Mouse (Mus musculus) layer of hippocampus, adult 2 months (tissue): ENCODE measurements around the gene Rasa4. TPM values are rescaled to one million over a fixed set of nuclear protein-coding genes. Genes with fewer than 3 reads are reported as not detected.
"Not testable (repeated sequence)": the region's sequence is repeated elsewhere in the genome, so short reads cannot be mapped to it uniquely, and the experiment has no call there.

ENCODE experiments used
- DNase-seq, 2 experiments: peaks; one replicate each; pipeline ENCODE4 v3.0.0; 2022; ENCODE audit warnings: low spot score in 2 of 2
- H3K27ac ChIP-seq: fragments of 200-600 bp; 2 replicates; pipeline ENCODE4 v1.8.1; 2022
- H3K4me3 ChIP-seq: fragments of 200-600 bp; 2 replicates; pipeline ENCODE4 v1.8.1; 2022; ENCODE audit warnings: mild to moderate bottlenecking
- CTCF ChIP-seq: fragments of 200-600 bp; conservative IDR thresholded peaks from 2 replicates; pipeline ENCODE4 v1.8.1; 2022; ENCODE audit warnings: antibody characterized with exemption, mild to moderate bottlenecking, moderate library complexity
- microRNA-seq, 2 experiments: library from miRNA; unstranded; fragments of <30 nt; microRNA quantifications; one replicate each; pipeline ENCODE4 v1.2.0; 2021
- total RNA-seq, 2 experiments: library from RNA; stranded (reverse); gene quantifications; 2 replicates each; pipeline ENCODE4 v1.2.3; 2021

Rasa4 gene
- total RNA-seq, 2 experiments from 2014 or later, result 2.9 to 4.2 TPM

GRCm38 (mm10) chr5:136139393-136139792 is 55.7 kb downstream of the Rasa4 start:
- TF ChIP-seq CTCF, result no peak
- no peak overlapping the region for H3K4me3 ChIP-seq
- H3K27ac ChIP-seq, result no peak overlapping the region
- DNase-seq, result no peak

- no peak for DNase-seq
- no peak overlapping the region for H3K27ac ChIP-seq
- no peak for TF ChIP-seq CTCF
- no peak overlapping the region for H3K4me3 ChIP-seq
Observed at GRCm38 (mm10) chr5:136140057-136140482, 56.4 kb downstream of the Rasa4 start.

GRCm38 (mm10) chr5:136142746-136143145 is 59.0 kb downstream of the Rasa4 start:
- DNase-seq, result no peak
- no peak for TF ChIP-seq CTCF
- Histone ChIP-seq H3K4me3 (no peak overlapping the region), H3K27ac (no peak overlapping the region)

GRCm38 (mm10) chr5:136143161-136143755 is 59.5 kb downstream of the Rasa4 start:
- no peak for DNase-seq
- TF ChIP-seq CTCF, result peak; percentile 69
- no peak overlapping the region for H3K27ac ChIP-seq
- no peak overlapping the region for H3K4me3 ChIP-seq

GRCm38 (mm10) chr5:136144606-136145430 is 61.1 kb downstream of the Rasa4 start:
- no peak overlapping the region for H3K4me3 ChIP-seq
- no peak overlapping the region for H3K27ac ChIP-seq
- TF ChIP-seq CTCF, result no peak
- DNase-seq, result no peak

GRCm38 (mm10) chr5:136146936-136147335 is 63.2 kb downstream of the Rasa4 start:
- Histone ChIP-seq H3K4me3 (no peak overlapping the region), H3K27ac (no peak overlapping the region)
- TF ChIP-seq CTCF, result no peak
- DNase-seq, result no peak

- no peak for DNase-seq
- TF ChIP-seq CTCF, result no peak
- Histone ChIP-seq H3K27ac (no peak overlapping the region), H3K4me3 (no peak overlapping the region)
Observed at GRCm38 (mm10) chr5:136147704-136148103, 64.0 kb downstream of the Rasa4 start.

- not testable (repeated sequence) for H3K4me3 ChIP-seq, DNase-seq, H3K27ac ChIP-seq
Observed at GRCm38 (mm10) chr5:136149134-136149576, 65.4 kb downstream of the Rasa4 start.

GRCm38 (mm10) chr5:136152365-136152764 is 68.6 kb downstream of the Rasa4 start:
- H3K27ac ChIP-seq, result no peak overlapping the region
- no peak for TF ChIP-seq CTCF
- no peak for DNase-seq
- no peak overlapping the region for H3K4me3 ChIP-seq

- Histone ChIP-seq H3K4me3 (no peak overlapping the region), H3K27ac (no peak overlapping the region)
- no peak for DNase-seq
- no peak for TF ChIP-seq CTCF
Observed at GRCm38 (mm10) chr5:136155399-136155798, 71.7 kb downstream of the Rasa4 start.

GRCm38 (mm10) chr5:136160084-136160483 is 76.4 kb downstream of the Rasa4 start:
- H3K27ac ChIP-seq, DNase-seq, H3K4me3 ChIP-seq: not testable (repeated sequence)

Small RNAs within 50 kb of the gene (microRNA-seq; reads per million reads assigned to microRNA genes)
- gene Mir7035, result 0.74 to 0.96 reads per million in 2 experiments

Other genes starting within 250 kb of the Rasa4 start
- gene Hspb1, start 196.0 kb upstream of the Rasa4 start, total RNA-seq, result 10 to 100 TPM; 15.4 to 16.8 TPM
- 1,000 to 10,000 TPM; 1,218 to 1,292 TPM for gene Ywhag, start 149.3 kb upstream of the Rasa4 start, total RNA-seq
- gene Ssc4d, start 109.4 kb upstream of the Rasa4 start, total RNA-seq, result 1 to 10 TPM; 1.4 to 1.9 TPM
- not detected for gene Zp3, start 103.8 kb upstream of the Rasa4 start, total RNA-seq
- 1 to 10 TPM; 8.0 to 8.3 TPM for gene Dtx2, start 89.1 kb upstream of the Rasa4 start, total RNA-seq
- not detected for gene Upk3b, start 45.4 kb upstream of the Rasa4 start, total RNA-seq
- gene Upk3bl, start 29.4 kb upstream of the Rasa4 start, total RNA-seq, result not detected
- gene Polr2j, start 32.7 kb downstream of the Rasa4 start, total RNA-seq, result 10 to 100 TPM; 67.6 to 77.3 TPM
- 10 to 100 TPM; 15.7 to 16.9 TPM for gene Lrwd1, start 52.2 kb downstream of the Rasa4 start, total RNA-seq
- gene Alkbh4, start 52.2 kb downstream of the Rasa4 start, total RNA-seq, result 10 to 100 TPM; 10.1 to 11.6 TPM
- gene Orai2, start 86.8 kb downstream of the Rasa4 start, total RNA-seq, result 100 to 1,000 TPM; 148 to 150 TPM
- 10 to 100 TPM; 31.8 to 35.6 TPM for gene Prkrip1, start 115.0 kb downstream of the Rasa4 start, total RNA-seq
- gene Sh2b2, start 162.6 kb downstream of the Rasa4 start, total RNA-seq, result 1 to 10 TPM; 4.5 to 4.6 TPM